Mouse (Mus musculus): ENCODE results near the gene Poc1b. TPM values are rescaled to one million over a fixed set of nuclear protein-coding genes. Genes with fewer than 3 reads are reported as not detected.

Poc1b gene
- polyA plus RNA-seq, 1 experiment from 2014 or later, result 28.9 TPM

GRCm38 (mm10) chr10:99242721-99243120, 135.9 kb downstream of the Poc1b start:
- peaks cover 15% of the 10 kb centered on the region; the same call in 1 of the 2 replicates for H3K4me1 ChIP-seq (ENCODE audit: control insufficient read depth, insufficient read depth, low read length)
- no peak overlapping the region for H3K27ac ChIP-seq (ENCODE audit: low read depth, low read length)
- no peak overlapping the region for H3K4me3 ChIP-seq (ENCODE audit: low read length)
- no peaks in the 10 kb centered on the region for H3K27me3 ChIP-seq (ENCODE audit: control insufficient read depth, insufficient read depth, low read length)
- no peak overlapping the region for H3K4me2 ChIP-seq (replicated peaks; ENCODE audit: low read depth, low read length)
- ATAC-seq (ENCODE audit: low FRiP score, low TSS enrichment), result no peak
- no peaks in the 10 kb centered on the region for H3K9me3 ChIP-seq (ENCODE audit: control insufficient read depth, low read length)
- H3K36me3 ChIP-seq (ENCODE audit: control insufficient read depth, insufficient read depth, low read length), result no peaks in the 10 kb centered on the region
- H3K9ac ChIP-seq (ENCODE audit: low read depth, low read length), result no peak overlapping the region
- WGBS, result 92% methylated on average over 10 of the region's 10 CpGs

GRCm38 (mm10) chr10:99243907-99244489, 137.2 kb downstream of the Poc1b start:
- WGBS, result 44% methylated on average over 5 of the region's 5 CpGs
- no peak for ATAC-seq (ENCODE audit: low FRiP score, low TSS enrichment)
- H3K9ac ChIP-seq (ENCODE audit: low read depth, low read length), result no peak overlapping the region
- peaks cover 15% of the 10 kb centered on the region; the same call in 1 of the 2 replicates for H3K4me1 ChIP-seq (ENCODE audit: control insufficient read depth, insufficient read depth, low read length)
- no peak overlapping the region; the same call in 1 of the 2 replicates for H3K4me2 ChIP-seq (replicated peaks; ENCODE audit: low read depth, low read length)
- no peaks in the 10 kb centered on the region for H3K9me3 ChIP-seq (ENCODE audit: control insufficient read depth, low read length)
- no peak overlapping the region for H3K4me3 ChIP-seq (ENCODE audit: low read length)
- no peak overlapping the region for H3K27ac ChIP-seq (ENCODE audit: low read depth, low read length)
- H3K36me3 ChIP-seq (ENCODE audit: control insufficient read depth, insufficient read depth, low read length), result no peaks in the 10 kb centered on the region
- no peaks in the 10 kb centered on the region for H3K27me3 ChIP-seq (ENCODE audit: control insufficient read depth, insufficient read depth, low read length)

GRCm38 (mm10) chr10:99244655-99245260, 137.9 kb downstream of the Poc1b start:
- WGBS, result 15% methylated on average over 7 of the region's 7 CpGs
- Histone ChIP-seq H3K27me3 (ENCODE audit: control insufficient read depth, insufficient read depth, low read length) (no peaks in the 10 kb centered on the region), H3K9ac (ENCODE audit: low read depth, low read length) (no peak overlapping the region), H3K4me2 (replicated peaks; ENCODE audit: low read depth, low read length) (no peak overlapping the region), H3K4me1 (ENCODE audit: control insufficient read depth, insufficient read depth, low read length) (peaks cover 15% of the 10 kb centered on the region; the same call in 1 of the 2 replicates), H3K9me3 (ENCODE audit: control insufficient read depth, low read length) (no peaks in the 10 kb centered on the region), H3K27ac (ENCODE audit: low read depth, low read length) (no peak overlapping the region), H3K4me3 (ENCODE audit: low read length) (no peak overlapping the region), H3K36me3 (ENCODE audit: control insufficient read depth, insufficient read depth, low read length) (no peaks in the 10 kb centered on the region)
- peak; percentile 37; the same call in 1 of the 2 replicates for ATAC-seq (ENCODE audit: low FRiP score, low TSS enrichment)

- Histone ChIP-seq H3K27ac (ENCODE audit: low read depth, low read length) (no peak overlapping the region), H3K4me2 (replicated peaks; ENCODE audit: low read depth, low read length) (no peak overlapping the region), H3K36me3 (ENCODE audit: control insufficient read depth, insufficient read depth, low read length) (no peaks in the 10 kb centered on the region), H3K4me3 (ENCODE audit: low read length) (no peak overlapping the region), H3K27me3 (ENCODE audit: control insufficient read depth, insufficient read depth, low read length) (no peaks in the 10 kb centered on the region), H3K4me1 (ENCODE audit: control insufficient read depth, insufficient read depth, low read length) (peaks cover 10% of the 10 kb centered on the region; the same call in 1 of the 2 replicates), H3K9me3 (ENCODE audit: control insufficient read depth, low read length) (no peaks in the 10 kb centered on the region), H3K9ac (ENCODE audit: low read depth, low read length) (no peak overlapping the region)
- ATAC-seq (ENCODE audit: low FRiP score, low TSS enrichment), result no peak
- WGBS, result 88% methylated on average over 20 of the region's 20 CpGs
Observed at GRCm38 (mm10) chr10:99246797-99247508, 140.1 kb downstream of the Poc1b start.

Other genes with a start within 250 kb of the Poc1b start
- 123 and 149 TPM in 2 replicates for gene Atp2b1, start 192.6 kb upstream of the Poc1b start, polyA plus RNA-seq (2014; fragmentation: Nextera tagmentation; extraction: Ambion mirVana)
- gene Galnt4, start 1.1 kb downstream of the Poc1b start, polyA plus RNA-seq (2014; fragmentation: Nextera tagmentation; extraction: Ambion mirVana), result 5.4 and 12.4 TPM in 2 replicates
- gene Phxr2, start 19.3 kb downstream of the Poc1b start, polyA plus RNA-seq (2014; fragmentation: Nextera tagmentation; extraction: Ambion mirVana), result 0.17 TPM in 1 of 2 replicates, not detected in the other
- gene Dusp6, start 156.2 kb downstream of the Poc1b start, polyA plus RNA-seq (2014; fragmentation: Nextera tagmentation; extraction: Ambion mirVana), result 87.7 and 98.5 TPM in 2 replicates